In genomic region chr15:26058019-26058418, GRCm38 (mm10) we compare ENCODE assay signal across 27 mouse cellular contexts.
"Had no signal": no experiment of that assay in that cellular context is flagged by ENCODE, and none has a peak within 500 bp of the region (broad histone marks: within the 10 kb centered on the region; RNA-seq: fewer than 3 reads in every experiment).

No protein-coding gene starts in this region.

- H3K4me2 ChIP-seq: heart, embryonic 11.5 days; heart, embryonic 13.5 days; heart, embryonic 15.5 days; hindbrain, embryonic 13.5 days; hindbrain, embryonic 15.5 days; kidney, embryonic 15.5 days; limb, embryonic 12.5 days; liver, embryonic 11.5 days; liver, embryonic 13.5 days had no signal

- H3K9me3 ChIP-seq: heart, embryonic 13.5 days; heart, embryonic 15.5 days; hindbrain, embryonic 15.5 days; limb, embryonic 10.5 days; liver, embryonic 13.5 days had no signal

- H3K4me3 ChIP-seq: heart, adult 2 months; heart, embryonic 13.5 days; heart, embryonic 15.5 days; hindbrain, embryonic 13.5 days; hindbrain, embryonic 15.5 days; kidney, embryonic 15.5 days; layer of hippocampus, adult 2 months; left cerebral cortex, adult 2 months; limb, embryonic 10.5 days; limb, embryonic 12.5 days; liver, embryonic 13.5 days had no signal

- H3K27me3 ChIP-seq: heart, embryonic 13.5 days; heart, embryonic 15.5 days; hindbrain, embryonic 13.5 days; hindbrain, embryonic 15.5 days; kidney, embryonic 15.5 days; limb, embryonic 12.5 days; liver, embryonic 13.5 days had no signal

- H3K4me1 ChIP-seq: heart, embryonic 13.5 days; heart, embryonic 15.5 days; hindbrain, embryonic 13.5 days; hindbrain, embryonic 15.5 days; kidney, embryonic 15.5 days; limb, embryonic 10.5 days; limb, embryonic 12.5 days; liver, embryonic 13.5 days had no signal

- DNase-seq: gastrocnemius, postnatal 14 days; gastrocnemius, postnatal 36 days; heart, adult 11 months; heart, adult 2 months; heart, postnatal 14 days; heart, postnatal 36 days; kidney, adult 11 months; kidney, adult 2 months; kidney, adult 9 months; kidney, postnatal 14 days; kidney, postnatal 4 days; liver; liver, embryonic 13.5 days had no signal

- ATAC-seq: hindbrain, postnatal 0 days; intestine, embryonic 16.5 days had no signal

- H3K9ac ChIP-seq: heart, embryonic 13.5 days; heart, embryonic 15.5 days; hindbrain, embryonic 13.5 days; hindbrain, embryonic 15.5 days; kidney, embryonic 15.5 days; limb, embryonic 12.5 days; liver, embryonic 13.5 days had no signal

- H3K27ac ChIP-seq: heart, adult 2 months; heart, embryonic 13.5 days; heart, embryonic 15.5 days; hindbrain, embryonic 13.5 days; hindbrain, embryonic 15.5 days; hindbrain, postnatal 0 days; kidney, embryonic 15.5 days; kidney, postnatal 0 days; layer of hippocampus, adult 2 months; left cerebral cortex, adult 2 months; limb, embryonic 10.5 days; limb, embryonic 12.5 days; liver, embryonic 13.5 days had no signal

- H3K36me3 ChIP-seq: heart, embryonic 13.5 days; heart, embryonic 15.5 days; hindbrain, embryonic 13.5 days; hindbrain, embryonic 15.5 days; kidney, embryonic 15.5 days; limb, embryonic 10.5 days; limb, embryonic 12.5 days; liver, embryonic 13.5 days had no signal
